Mouse (Mus musculus): ENCODE measurements around the gene Cpa5. TPM values are rescaled to one million over a fixed set of nuclear protein-coding genes. Genes with fewer than 3 reads are reported as not detected.

The Cpa5 gene
- total and polyA plus RNA-seq, 3 experiments, result not detected

- DNase-seq (ENCODE audit: extremely low read depth), result no peak
- H3K27me3 ChIP-seq (replicated peaks), result no peaks in the 10 kb centered on the region
- dilution Hi-C loops (cut with MboI; ENCODE audit: extremely low pct_ligation_motif_present, extremely low pct_unique_long_range_greater_than_20kb, low sequenced_read_pairs), result no loop called here
Observed at GRCm38 (mm10) chr6:30605672-30606071, 5.1 kb upstream of the Cpa5 start.

GRCm38 (mm10) chr6:30611212-30611611, 402 bp downstream of the Cpa5 start:
- no peaks in the 10 kb centered on the region for H3K9me3 ChIP-seq (replicated peaks; ENCODE audit: low read length)
- TF ChIP-seq TBP (conservative IDR thresholded peaks at IDR 0.05; ENCODE audit: low read depth, low read length) (no peak), JUN (IDR thresholded peaks at IDR 0.05; ENCODE audit: insufficient read depth, low read depth, low read length) (no peak), POLR2AphosphoS2 (IDR thresholded peaks at IDR 0.05; ENCODE audit: low read depth, low read length) (no peak), SIN3A (IDR thresholded peaks at IDR 0.05; ENCODE audit: low read length) (no peak), CTCF (conservative IDR thresholded peaks at IDR 0.05 in 1 of 2, IDR thresholded peaks at IDR 0.05 in 1 of 2; ENCODE audit: low read depth in 2 of 2, low read length in 2 of 2) (no peak), USF1 (IDR thresholded peaks at IDR 0.05; ENCODE audit: low read depth, low read length) (no peak), HCFC1 (IDR thresholded peaks at IDR 0.05; ENCODE audit: low read depth, low read length) (no peak), CHD2 (IDR thresholded peaks at IDR 0.05; ENCODE audit: low read length) (no peak), JUND (conservative IDR thresholded peaks at IDR 0.05; ENCODE audit: low read depth, low read length) (no peak), BHLHE40 (IDR thresholded peaks at IDR 0.05; ENCODE audit: low read depth, low read length) (no peak), POLR2A (IDR thresholded peaks at IDR 0.05; ENCODE audit: low read depth, low read length) (no peak), ZC3H11A (IDR thresholded peaks at IDR 0.05; ENCODE audit: low read depth, low read length) (no peak), E2F4 (IDR thresholded peaks at IDR 0.05; ENCODE audit: insufficient replicate concordance, low read depth, low read length) (no peak), KAT2A (IDR thresholded peaks at IDR 0.05; ENCODE audit: insufficient replicate concordance, low read length) (no peak), ZKSCAN1 (IDR thresholded peaks at IDR 0.05; ENCODE audit: borderline replicate concordance, low read depth, low read length) (no peak), NRF1 (IDR thresholded peaks at IDR 0.05; ENCODE audit: low read depth, low read length) (no peak), GABPA (IDR thresholded peaks at IDR 0.05; ENCODE audit: insufficient replicate concordance, low read depth, low read length) (no peak)
- no peaks in the 10 kb centered on the region for H3K36me3 ChIP-seq (replicated peaks in 1 of 2; ENCODE audit: control insufficient read depth in 1 of 2, insufficient read depth in 1 of 2, low read length in 1 of 2)
- no peaks in the 10 kb centered on the region for H3K27me3 ChIP-seq (replicated peaks)
- no peak for DNase-seq (ENCODE audit: extremely low read depth)
- H3K27ac ChIP-seq (ENCODE audit: insufficient read depth, low read depth), result no peak overlapping the region
- no peak overlapping the region for H3K4me3 ChIP-seq (replicated peaks in 1 of 3; ENCODE audit: low read depth in 2 of 3, low read length in 2 of 3, poor library complexity in 1 of 3)
- H3K79me2 ChIP-seq (replicated peaks; ENCODE audit: control insufficient read depth, extremely low read depth, insufficient read depth, poor library complexity, severe bottlenecking), result no peaks in the 10 kb centered on the region
- H3K9ac ChIP-seq (ENCODE audit: insufficient read depth, low read depth), result no peak overlapping the region
- no peak overlapping the region for H3K4me2 ChIP-seq (ENCODE audit: insufficient read depth, low read depth, poor library complexity, severe bottlenecking)
- in situ Hi-C loops (cut with MboI; ENCODE audit: low pct_ligation_motif_present, low pct_unique_long_range_greater_than_20kb, low sequenced_read_pairs) (no loop called here), dilution Hi-C loops (cut with MboI; ENCODE audit: extremely low pct_ligation_motif_present, extremely low pct_unique_long_range_greater_than_20kb, low sequenced_read_pairs) (no loop called here)
- H3K4me1 ChIP-seq (ENCODE audit: control insufficient read depth in 1 of 2, insufficient read depth in 2 of 2), result no peaks in the 10 kb centered on the region

More at GRCm38 (mm10) chr6:30605672-30606071, 5.1 kb upstream of the Cpa5 start:
- no peak overlapping the region for H3K4me3 ChIP-seq (replicated peaks in 1 of 3; ENCODE audit: low read depth in 2 of 3, low read length in 2 of 3, poor library complexity in 1 of 3)
- H3K4me2 ChIP-seq (ENCODE audit: insufficient read depth, low read depth, poor library complexity, severe bottlenecking), result no peak overlapping the region
- H3K36me3 ChIP-seq (replicated peaks in 1 of 2; ENCODE audit: control insufficient read depth in 1 of 2, insufficient read depth in 1 of 2, low read length in 1 of 2), result no peaks in the 10 kb centered on the region
- no peaks in the 10 kb centered on the region for H3K4me1 ChIP-seq (ENCODE audit: control insufficient read depth in 1 of 2, insufficient read depth in 2 of 2)
- H3K9me3 ChIP-seq (replicated peaks; ENCODE audit: low read length), result no peaks in the 10 kb centered on the region
- in situ Hi-C loops (cut with MboI; ENCODE audit: low pct_ligation_motif_present, low pct_unique_long_range_greater_than_20kb, low sequenced_read_pairs), result no loop called here
- no peak overlapping the region for H3K27ac ChIP-seq (ENCODE audit: insufficient read depth, low read depth)
- TF ChIP-seq UBTF (IDR thresholded peaks at IDR 0.05; ENCODE audit: low read depth, low read length) (no peak), NRF1 (IDR thresholded peaks at IDR 0.05; ENCODE audit: low read depth, low read length) (no peak), E2F4 (IDR thresholded peaks at IDR 0.05; ENCODE audit: insufficient replicate concordance, low read depth, low read length) (no peak), TCF12 (IDR thresholded peaks at IDR 0.05; ENCODE audit: low read depth, low read length) (no peak), GABPA (IDR thresholded peaks at IDR 0.05; ENCODE audit: insufficient replicate concordance, low read depth, low read length) (no peak), TBP (conservative IDR thresholded peaks at IDR 0.05; ENCODE audit: low read depth, low read length) (no peak), JUND (conservative IDR thresholded peaks at IDR 0.05; ENCODE audit: low read depth, low read length) (no peak), RCOR1 (conservative IDR thresholded peaks at IDR 0.05; ENCODE audit: low read depth, low read length) (no peak), MAFK (IDR thresholded peaks at IDR 0.05; ENCODE audit: insufficient replicate concordance, low read length) (no peak), CHD2 (IDR thresholded peaks at IDR 0.05; ENCODE audit: low read length) (no peak), KAT2A (IDR thresholded peaks at IDR 0.05; ENCODE audit: insufficient replicate concordance, low read length) (no peak), RAD21 (IDR thresholded peaks at IDR 0.05; ENCODE audit: low read depth, low read length) (no peak), PAX5 (IDR thresholded peaks at IDR 0.05; ENCODE audit: low read length) (no peak), POLR2A (IDR thresholded peaks at IDR 0.05; ENCODE audit: low read depth, low read length) (no peak), MYC (IDR thresholded peaks at IDR 0.05; ENCODE audit: low read depth, low read length) (no peak)
- no peak overlapping the region for H3K9ac ChIP-seq (ENCODE audit: insufficient read depth, low read depth)
- H3K79me2 ChIP-seq (replicated peaks; ENCODE audit: control insufficient read depth, extremely low read depth, insufficient read depth, poor library complexity, severe bottlenecking), result no peaks in the 10 kb centered on the region
